Mouse (Mus musculus) frontal cortex, postnatal 36 days (tissue): ENCODE measurements around the gene Akr7a5.
A peak's percentile ranks its signal among the peaks of the same experiment; 100 is the strongest.

Source experiments
- DNase-seq, 2 experiments: peaks; one replicate each; pipeline ENCODE4 v3.0.0; 2022; ENCODE audit warnings: low spot score in 2 of 2

Akr7a5 gene

GRCm38 (mm10) chr4:139310171-139310898, at the start of gene Akr7a5, which contains the start of gene Pqlc2:
TSS of gene Akr7a5 (plus strand) at chr4:139310744.
TSS of gene Pqlc2 (minus strand) at chr4:139310708.
- DNase-seq, result peak; percentile 97 to 98

GRCm38 (mm10) chr4:139262981-139263380, 47.6 kb upstream of the Akr7a5 start:
- no peak for DNase-seq

- no peak for DNase-seq
Measured at GRCm38 (mm10) chr4:139265783-139266499, 44.6 kb upstream of the Akr7a5 start.

GRCm38 (mm10) chr4:139266500-139266865, 44.1 kb upstream of the Akr7a5 start:
- no peak for DNase-seq

- no peak for DNase-seq
Measured at GRCm38 (mm10) chr4:139267335-139267734, 43.2 kb upstream of the Akr7a5 start.

GRCm38 (mm10) chr4:139268242-139268641, 42.3 kb upstream of the Akr7a5 start:
- no peak for DNase-seq

GRCm38 (mm10) chr4:139270168-139270567, 40.4 kb upstream of the Akr7a5 start:
- no peak for DNase-seq

GRCm38 (mm10) chr4:139271562-139271961, 39.0 kb upstream of the Akr7a5 start:
- DNase-seq, result no peak

GRCm38 (mm10) chr4:139272951-139273680, 37.4 kb upstream of the Akr7a5 start:
- DNase-seq, result no peak

GRCm38 (mm10) chr4:139274573-139274972, 36.0 kb upstream of the Akr7a5 start:
- no peak for DNase-seq

- DNase-seq, result no peak
Measured at GRCm38 (mm10) chr4:139276411-139276810, 34.1 kb upstream of the Akr7a5 start.

- DNase-seq, result no peak
Measured at GRCm38 (mm10) chr4:139280530-139280929, 30.0 kb upstream of the Akr7a5 start.

GRCm38 (mm10) chr4:139281791-139282345, 28.7 kb upstream of the Akr7a5 start:
- DNase-seq, result no peak

GRCm38 (mm10) chr4:139282955-139283417, 27.6 kb upstream of the Akr7a5 start:
- DNase-seq, result no peak

GRCm38 (mm10) chr4:139284877-139285276, 25.7 kb upstream of the Akr7a5 start:
- no peak for DNase-seq

GRCm38 (mm10) chr4:139286234-139286633, 24.3 kb upstream of the Akr7a5 start:
- DNase-seq, result no peak

- DNase-seq, result peak; percentile 89
Measured at GRCm38 (mm10) chr4:139287122-139287863, 23.3 kb upstream of the Akr7a5 start.

GRCm38 (mm10) chr4:139289017-139289416, 21.5 kb upstream of the Akr7a5 start:
- no peak for DNase-seq

GRCm38 (mm10) chr4:139291099-139291498, 19.4 kb upstream of the Akr7a5 start:
- no peak for DNase-seq

GRCm38 (mm10) chr4:139292038-139292437, 18.5 kb upstream of the Akr7a5 start:
- no peak for DNase-seq

GRCm38 (mm10) chr4:139297566-139297965, 13.0 kb upstream of the Akr7a5 start:
- no peak for DNase-seq
